Mouse (Mus musculus): Measurements from ENCODE around the gene Plvap. TPM values are rescaled to one million over a fixed set of nuclear protein-coding genes. Genes with fewer than 3 reads are reported as not detected.
"Not testable (repeated sequence)": the region's sequence is repeated elsewhere in the genome, so short reads cannot be mapped to it uniquely, and the experiment has no call there.

The Plvap gene
- polyA plus RNA-seq, 1 experiment, result 329 TPM

GRCm38 (mm10) chr8:71526272-71526671 is 14.7 kb upstream of the Plvap start:
- no peaks in the 10 kb centered on the region for H3K36me3 ChIP-seq (ENCODE audit: control insufficient read depth, insufficient read depth, low read length)
- peaks cover 20% of the 10 kb centered on the region for H3K27me3 ChIP-seq (ENCODE audit: control insufficient read depth, insufficient read depth, low read length)
- peaks cover 2% of the 10 kb centered on the region; the same call in 1 of the 2 replicates for H3K4me1 ChIP-seq (ENCODE audit: control insufficient read depth, insufficient read depth, insufficient read length, low read length)
- H3K4me3 ChIP-seq (ENCODE audit: low read depth, low read length), result no peak overlapping the region
- WGBS, result 36% methylated on average over 6 of the region's 6 CpGs
- TF ChIP-seq POLR2A (IDR thresholded peaks at IDR 0.05; ENCODE audit: low read depth, low read length) (no peak), CTCF (IDR thresholded peaks at IDR 0.05; ENCODE audit: extremely low read depth, insufficient read length, insufficient replicate concordance, low read depth, low read length) (no peak)
- H3K27ac ChIP-seq (ENCODE audit: insufficient read depth, low read depth, low read length), result no peak overlapping the region

- Histone ChIP-seq H3K27ac (ENCODE audit: insufficient read depth, low read depth, low read length) (no peak within 1 kb of the TSS), H3K4me3 (ENCODE audit: low read depth, low read length) (no peak within 1 kb of the TSS), H3K27me3 (ENCODE audit: control insufficient read depth, insufficient read depth, low read length) (peaks cover 23% of the 10 kb centered on the region), H3K4me1 (ENCODE audit: control insufficient read depth, insufficient read depth, insufficient read length, low read length) (peaks cover 2% of the 10 kb centered on the region; the same call in 1 of the 2 replicates), H3K36me3 (ENCODE audit: control insufficient read depth, insufficient read depth, low read length) (no peaks in the 10 kb centered on the region)
- 27% methylated on average over 46 of the region's 46 CpGs for WGBS
- no peak for TF ChIP-seq CTCF (IDR thresholded peaks at IDR 0.05; ENCODE audit: extremely low read depth, insufficient read length, insufficient replicate concordance, low read depth, low read length)
- no peak for TF ChIP-seq POLR2A (IDR thresholded peaks at IDR 0.05; ENCODE audit: low read depth, low read length)
Measured at GRCm38 (mm10) chr8:71525226-71526050, 13.9 kb upstream of the Plvap start, which contains the start of gene Ccdc194. TSS of gene Ccdc194 (minus strand) at chr8:71525711.

DNA sequence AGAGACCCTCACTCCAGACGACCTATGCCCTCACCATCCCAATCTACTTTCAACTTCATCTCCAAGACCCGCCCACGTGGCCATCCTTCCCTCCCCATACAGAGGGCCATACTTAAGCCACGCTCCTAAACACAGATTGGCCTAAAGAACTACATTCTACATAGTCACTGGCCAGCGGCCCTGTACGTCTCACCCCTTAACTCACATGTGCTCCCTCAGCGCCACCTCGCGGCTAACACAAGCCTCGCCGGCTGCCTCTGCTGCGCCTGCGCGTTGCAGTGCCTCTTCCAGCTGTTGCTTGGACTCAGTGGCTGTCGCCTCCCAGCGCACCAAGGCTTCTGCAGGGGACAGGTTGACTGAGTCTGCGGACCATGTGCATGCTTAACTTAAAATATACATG is 10.1 kb upstream of the Plvap start:
- H3K27ac ChIP-seq (ENCODE audit: insufficient read depth, low read depth, low read length), result no peak overlapping the region
- H3K27me3 ChIP-seq (ENCODE audit: control insufficient read depth, insufficient read depth, low read length), result peaks cover 19% of the 10 kb centered on the region
- H3K36me3 ChIP-seq (ENCODE audit: control insufficient read depth, insufficient read depth, low read length), result no peaks in the 10 kb centered on the region
- H3K4me3 ChIP-seq (ENCODE audit: low read depth, low read length), result no peak overlapping the region
- WGBS, result 1% methylated on average over 17 of the region's 17 CpGs
- peaks cover 5% of the 10 kb centered on the region; the same call in 1 of the 2 replicates for H3K4me1 ChIP-seq (ENCODE audit: control insufficient read depth, insufficient read depth, insufficient read length, low read length)
- no peak for TF ChIP-seq POLR2A (IDR thresholded peaks at IDR 0.05; ENCODE audit: low read depth, low read length)
- TF ChIP-seq CTCF (IDR thresholded peaks at IDR 0.05; ENCODE audit: extremely low read depth, insufficient read length, insufficient replicate concordance, low read depth, low read length), result peak; percentile 83

- H3K4me3 ChIP-seq (ENCODE audit: low read depth, low read length); H3K36me3 ChIP-seq (ENCODE audit: control insufficient read depth, insufficient read depth, low read length); H3K4me1 ChIP-seq (ENCODE audit: control insufficient read depth, insufficient read depth, insufficient read length, low read length); H3K27me3 ChIP-seq (ENCODE audit: control insufficient read depth, insufficient read depth, low read length); H3K27ac ChIP-seq (ENCODE audit: insufficient read depth, low read depth, low read length): not testable (repeated sequence)
- peak; percentile 54; the same call in 1 of the 2 replicates for TF ChIP-seq CTCF (IDR thresholded peaks at IDR 0.05; ENCODE audit: extremely low read depth, insufficient read length, insufficient replicate concordance, low read depth, low read length)
- WGBS, result 21% methylated on average over 10 of the region's 10 CpGs
Measured at GRCm38 (mm10) chr8:71519037-71519825, 7.7 kb upstream of the Plvap start.

DNA sequence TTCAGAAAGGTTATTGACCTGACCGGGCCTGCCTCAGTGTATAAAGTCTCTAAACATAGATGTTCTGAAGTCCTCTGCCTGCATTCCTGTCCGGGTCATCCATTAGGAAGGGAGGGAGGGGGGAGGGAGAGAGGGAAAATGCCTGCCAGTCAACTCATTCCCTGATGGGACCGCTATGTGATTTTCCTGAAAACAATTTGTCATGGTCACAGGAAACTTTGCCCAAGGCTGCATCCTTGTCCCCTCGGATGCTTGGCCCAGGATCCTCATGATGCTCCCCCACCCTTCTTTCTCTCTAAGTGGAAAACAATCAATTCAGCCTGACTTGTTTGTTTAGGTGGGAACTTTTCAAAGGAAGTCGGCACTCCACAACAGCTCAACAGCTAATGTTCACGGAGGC is 5.2 kb upstream of the Plvap start:
- TF ChIP-seq CTCF (IDR thresholded peaks at IDR 0.05; ENCODE audit: extremely low read depth, insufficient read length, insufficient replicate concordance, low read depth, low read length) (no peak), POLR2A (IDR thresholded peaks at IDR 0.05; ENCODE audit: low read depth, low read length) (no peak)
- Histone ChIP-seq H3K27me3 (ENCODE audit: control insufficient read depth, insufficient read depth, low read length) (0 out of 2 replicates have a peak, but pooled peaks cover 3% of the 10 kb centered on the region), H3K36me3 (ENCODE audit: control insufficient read depth, insufficient read depth, low read length) (no peaks in the 10 kb centered on the region), H3K27ac (ENCODE audit: insufficient read depth, low read depth, low read length) (no peak overlapping the region), H3K4me3 (ENCODE audit: low read depth, low read length) (no peak overlapping the region), H3K4me1 (ENCODE audit: control insufficient read depth, insufficient read depth, insufficient read length, low read length) (0 out of 2 replicates have a peak, but pooled peaks cover 4% of the 10 kb centered on the region)
- WGBS, result 19% methylated on average over 6 of the region's 6 CpGs

GRCm38 (mm10) chr8:71515043-71515442 is 3.5 kb upstream of the Plvap start:
- Histone ChIP-seq H3K27ac (ENCODE audit: insufficient read depth, low read depth, low read length) (no peak overlapping the region), H3K36me3 (ENCODE audit: control insufficient read depth, insufficient read depth, low read length) (no peaks in the 10 kb centered on the region), H3K4me1 (ENCODE audit: control insufficient read depth, insufficient read depth, insufficient read length, low read length) (0 out of 2 replicates have a peak, but pooled peaks cover 4% of the 10 kb centered on the region), H3K4me3 (ENCODE audit: low read depth, low read length) (no peak overlapping the region), H3K27me3 (ENCODE audit: control insufficient read depth, insufficient read depth, low read length) (no peaks in the 10 kb centered on the region)
- TF ChIP-seq POLR2A (IDR thresholded peaks at IDR 0.05; ENCODE audit: low read depth, low read length) (no peak), CTCF (IDR thresholded peaks at IDR 0.05; ENCODE audit: extremely low read depth, insufficient read length, insufficient replicate concordance, low read depth, low read length) (no peak)
- 59% methylated on average over 5 of the region's 5 CpGs for WGBS
